In genomic region chr7:141291921-141292582, GRCm38 (mm10) we compare ENCODE assay signal across 8 mouse cellular contexts. TPM values are rescaled to one million over a fixed set of nuclear protein-coding genes. Genes with fewer than 3 reads are reported as not detected.
A peak's percentile ranks its signal among the peaks of the same experiment; 100 is the strongest.
DNase-seq lines count a peak whose midpoint lies in the region; ATAC-seq and TF ChIP-seq lines count a peak whose summit lies in the region.

Gene Drd4 (plus strand): TSS chr7:141292006.

- ATAC-seq in kidney, embryonic 15.5 days (replicated peaks; ENCODE audit: low FRiP score) = peak; percentile 70; the same call in 1 of the 2 replicates
- peak; percentile 35 for ATAC-seq in granulocyte monocyte progenitor cell, adult 5-6 weeks (replicated peaks; ENCODE audit: poor library complexity, severe bottlenecking)
- no peak for ATAC-seq in liver, embryonic 15.5 days (ENCODE audit: insufficient read depth)

- H3K27me3 ChIP-seq in kidney, embryonic 15.5 days = peaks cover 62% of the 10 kb centered on the region
- peaks cover 89% of the 10 kb centered on the region for H3K27me3 ChIP-seq in liver, embryonic 15.5 days
- peaks cover 30% of the 10 kb centered on the region for H3K27me3 ChIP-seq in small intestine, adult 2 months (ENCODE audit: control insufficient read depth, insufficient read depth, low read length)

- H3K9ac ChIP-seq in kidney, embryonic 15.5 days = peak within 1 kb of the TSS; percentile 37
- H3K9ac ChIP-seq in liver, embryonic 15.5 days = no peak within 1 kb of the TSS

- H3K4me1 ChIP-seq in kidney, embryonic 15.5 days = peaks cover 33% of the 10 kb centered on the region
- H3K4me1 ChIP-seq in liver, embryonic 15.5 days (replicated peaks) = peaks cover 16% of the 10 kb centered on the region
- peaks cover 13% of the 10 kb centered on the region for H3K4me1 ChIP-seq in small intestine, adult 2 months (ENCODE audit: control insufficient read depth, insufficient read depth, insufficient read length, low read length)

- H3K4me2 ChIP-seq in kidney, embryonic 15.5 days = peak within 1 kb of the TSS; percentile 95
- H3K4me2 ChIP-seq in liver, embryonic 15.5 days = peak within 1 kb of the TSS; percentile 55

- peaks cover 6% of the 10 kb centered on the region for H3K36me3 ChIP-seq in kidney, embryonic 15.5 days
- 0 out of 2 replicates have a peak, but pooled peaks cover under 1% of the 10 kb centered on the region for H3K36me3 ChIP-seq in liver, embryonic 15.5 days (replicated peaks)
- H3K36me3 ChIP-seq in small intestine, adult 2 months (ENCODE audit: control insufficient read depth, insufficient read depth, low read length) = no peaks in the 10 kb centered on the region

- TF ChIP-seq CTCF in small intestine, adult 2 months (IDR thresholded peaks at IDR 0.05; ENCODE audit: extremely low read depth, insufficient read length, insufficient replicate concordance, low read depth, low read length) = no peak

- 2% methylated on average over 46 of the region's 46 CpGs for WGBS in kidney, embryonic 15.5 days
- WGBS in liver, embryonic 15.5 days (ENCODE audit: insufficient replicate concordance) = 3% methylated on average over 46 of the region's 46 CpGs
- WGBS in small intestine, adult 2 months = 9% methylated on average over 46 of the region's 46 CpGs

- TF ChIP-seq POLR2A in small intestine, adult 2 months (IDR thresholded peaks at IDR 0.05; ENCODE audit: low read depth, low read length) = no peak

- no peak for DNase-seq in kidney, adult 8-10 months
- peak; percentile 49 for DNase-seq in brain, adult 2 months (ENCODE audit: low read depth, low spot score)
- DNase-seq in cerebellum, postnatal 36 days = no peak
- DNase-seq in spleen, postnatal 10 days (ENCODE audit: low spot score in 2 of 2) = no peak

- H3K4me3 ChIP-seq in kidney, embryonic 15.5 days (replicated peaks) = peak within 1 kb of the TSS; percentile 54
- peak within 1 kb of the TSS; percentile 32 for H3K4me3 ChIP-seq in liver, embryonic 15.5 days (replicated peaks)
- H3K4me3 ChIP-seq in small intestine, adult 2 months (ENCODE audit: low read depth, low read length) = peak within 1 kb of the TSS; percentile 41

- no peaks in the 10 kb centered on the region for H3K9me3 ChIP-seq in kidney, embryonic 15.5 days (replicated peaks)
- H3K9me3 ChIP-seq in liver, embryonic 15.5 days (replicated peaks) = no peaks in the 10 kb centered on the region

- H3K27ac ChIP-seq in kidney, embryonic 15.5 days = no peak within 1 kb of the TSS
- H3K27ac ChIP-seq in liver, embryonic 15.5 days (replicated peaks) = no peak within 1 kb of the TSS
- no peak within 1 kb of the TSS for H3K27ac ChIP-seq in small intestine, adult 2 months (ENCODE audit: insufficient read depth, low read depth, low read length)

RNA-seq across cellular contexts. Expression of gene Drd4, which starts in this region (rescaled TPM):
- 1.4 and 1.8 TPM in 2 replicates for polyA plus RNA-seq in kidney, embryonic 15.5 days (2015; fragmentation: Nextera tagmentation; extraction: Ambion mirVana)
- not detected in 2 replicates for total RNA-seq in granulocyte monocyte progenitor cell, adult 5-6 weeks (2014; fragmentation: Nextera tagmentation)
- not detected in 2 replicates for total RNA-seq in granulocyte monocyte progenitor cell, adult 5-6 weeks (2017)
- polyA plus RNA-seq in liver, embryonic 15.5 days (2015; fragmentation: Nextera tagmentation; extraction: Ambion mirVana) = not detected in 2 replicates
- 0.04 and 0.30 TPM in 2 replicates for polyA plus RNA-seq in small intestine, adult 2 months (2012; rRNA removed)

Comparison
In these comparisons a context has a peak if more than half of its experiments do, and no peak if none do; other contexts are left out.
1. Peak in ATAC-seq in granulocyte monocyte progenitor cell, adult 5-6 weeks; RNA of the gene not detected or under 1 TPM.